Mouse (Mus musculus) activated CD4-positive, CD25-positive, alpha-beta regulatory T cell, adult 9 weeks (primary cell): ENCODE data around the gene Setd7. TPM values are rescaled to one million over a fixed set of nuclear protein-coding genes. Genes with fewer than 3 reads are reported as not detected.

Source experiments
- polyA plus RNA-seq: library from polyadenylated mRNA; unstranded; fragments of 100-300 nt; shearing (Covaris generic); gene quantifications from one replicate; pipeline ENCODE4 v1.2.1, GENCODE M21; 2017

Gene Setd7
- polyA plus RNA-seq: 10.5 TPM

DNA sequence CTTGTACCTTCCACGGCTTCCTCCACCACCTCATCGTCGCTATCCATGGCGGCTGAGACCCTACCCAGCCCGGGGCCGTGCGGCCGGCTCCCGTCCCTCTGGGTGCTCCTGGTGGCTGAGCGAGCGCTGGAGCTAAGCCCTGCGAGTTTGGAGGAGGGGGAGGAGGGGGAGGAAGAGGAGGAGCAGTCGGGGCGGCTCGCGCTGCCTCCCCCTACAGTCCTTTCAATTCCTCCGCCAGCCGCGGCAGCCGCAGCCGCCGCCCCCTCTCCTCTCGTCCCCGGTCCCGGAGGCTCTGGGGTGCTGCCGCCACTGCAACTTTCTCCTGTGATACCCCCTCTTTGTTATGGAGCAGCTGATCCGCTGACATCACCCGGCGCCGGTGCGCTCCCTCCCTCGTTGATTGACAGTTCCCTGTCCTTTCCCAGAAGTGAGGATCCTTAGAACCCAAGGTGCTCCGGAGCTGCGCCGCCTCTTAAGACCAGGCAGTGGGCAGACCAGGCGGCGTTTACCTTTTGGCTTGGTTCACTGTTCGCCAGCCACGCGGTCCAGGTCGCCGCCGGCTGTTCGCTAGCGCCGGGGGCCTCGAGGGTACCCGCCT, at the start of gene Setd7:
Setd7 (minus strand) TSS at position 369 of the 598 bp plus-strand sequence.

DNA sequence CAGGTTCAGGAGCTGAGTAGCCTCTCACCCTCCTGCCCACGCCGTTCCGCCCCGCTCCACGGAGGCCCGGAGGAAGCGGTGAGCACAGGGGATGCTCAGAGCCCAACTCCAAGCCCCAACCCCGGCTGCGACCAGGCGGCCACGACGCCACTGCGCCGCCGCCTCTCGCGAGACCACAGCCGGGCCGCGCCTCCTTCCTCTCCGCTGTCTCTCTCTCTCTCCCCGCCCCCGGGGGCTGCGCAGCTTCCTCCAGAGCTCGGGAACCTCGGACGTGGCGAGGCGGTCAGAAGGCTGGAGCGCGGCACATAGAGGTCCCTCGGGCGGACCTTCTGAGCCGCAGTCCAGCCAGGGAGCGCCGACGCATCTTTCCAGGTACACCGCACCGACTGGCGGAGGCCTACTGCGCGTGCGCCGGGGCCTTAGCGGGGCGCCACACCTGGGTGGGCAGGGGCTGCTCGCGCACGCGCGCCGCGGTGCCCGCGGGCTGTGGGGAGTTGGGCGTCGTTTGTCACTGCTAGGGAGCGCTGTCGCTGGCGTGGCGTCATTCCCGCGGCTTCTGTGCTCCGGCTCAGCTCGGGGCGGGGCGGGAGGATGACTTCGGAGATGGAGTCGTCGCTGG, 76.8 kb downstream of the Setd7 start, which contains the start of gene Rab33b:
Rab33b (plus strand) TSS at position 180 of the 619 bp plus-strand sequence.

Other genes with a start within 250 kb of the Setd7 start
- gene Elf2, start 220.2 kb downstream of the Setd7 start, polyA plus RNA-seq: 84.5 TPM
- gene Mgarp, start 164.1 kb downstream of the Setd7 start, polyA plus RNA-seq: 4.1 TPM
- 218 TPM for gene Ndufc1, start 151.9 kb downstream of the Setd7 start, polyA plus RNA-seq
- 65.2 TPM for gene Naa15, start 145.7 kb downstream of the Setd7 start, polyA plus RNA-seq
- gene Rab33b, start 77.0 kb downstream of the Setd7 start, polyA plus RNA-seq: 22.1 TPM
- 256 TPM for gene Mgst2, start 99.5 kb upstream of the Setd7 start, polyA plus RNA-seq